Mouse (Mus musculus): ENCODE results near the gene Ppp4r3a. TPM values are rescaled to one million over a fixed set of nuclear protein-coding genes. Genes with fewer than 3 reads are reported as not detected.
"Not testable (repeated sequence)": the region's sequence is repeated elsewhere in the genome, so short reads cannot be mapped to it uniquely, and the experiment has no call there.

The Ppp4r3a gene
- total RNA-seq, 2 experiments from 2014 or later: 41.1 to 45.3 TPM

GRCm38 (mm10) chr12:101028247-101028953 is 55.1 kb downstream of the Ppp4r3a start:
- DNase-seq: peak in 1 of 2 experiments; percentile 37

GRCm38 (mm10) chr12:101027451-101028246 is 55.9 kb downstream of the Ppp4r3a start:
- DNase-seq: peak in 1 of 2 experiments; percentile 48

- peak in 1 of 2 experiments; percentile 47 for DNase-seq
Measured at GRCm38 (mm10) chr12:101026946-101027345, 56.6 kb downstream of the Ppp4r3a start.

- DNase-seq: no peak
Measured at GRCm38 (mm10) chr12:101026518-101026917, 57.0 kb downstream of the Ppp4r3a start.

GRCm38 (mm10) chr12:101026025-101026424 is 57.5 kb downstream of the Ppp4r3a start:
- DNase-seq: no peak

- DNase-seq: no peak
Measured at GRCm38 (mm10) chr12:101025379-101025778, 58.1 kb downstream of the Ppp4r3a start.

- DNase-seq: no peak
Measured at GRCm38 (mm10) chr12:101024824-101025223, 58.7 kb downstream of the Ppp4r3a start.

GRCm38 (mm10) chr12:101023143-101023542 is 60.4 kb downstream of the Ppp4r3a start:
- no peak for DNase-seq

- DNase-seq: no peak
Measured at GRCm38 (mm10) chr12:101022353-101022752, 61.1 kb downstream of the Ppp4r3a start.

GRCm38 (mm10) chr12:101021484-101022226 is 61.8 kb downstream of the Ppp4r3a start:
- DNase-seq: no peak

GRCm38 (mm10) chr12:101020210-101021015 is 63.1 kb downstream of the Ppp4r3a start:
- no peak for DNase-seq

GRCm38 (mm10) chr12:101019443-101019842 is 64.1 kb downstream of the Ppp4r3a start:
- no peak for DNase-seq

- DNase-seq: no peak
Measured at GRCm38 (mm10) chr12:101019031-101019430, 64.5 kb downstream of the Ppp4r3a start.

- DNase-seq: no peak
Measured at GRCm38 (mm10) chr12:101017971-101018371, 65.5 kb downstream of the Ppp4r3a start.

GRCm38 (mm10) chr12:101016412-101016928 is 67.0 kb downstream of the Ppp4r3a start:
- DNase-seq: no peak

- DNase-seq: no peak
Measured at GRCm38 (mm10) chr12:101015926-101016325, 67.6 kb downstream of the Ppp4r3a start.

GRCm38 (mm10) chr12:101015165-101015560 is 68.3 kb downstream of the Ppp4r3a start:
- DNase-seq: no peak

- no peak for DNase-seq
Measured at GRCm38 (mm10) chr12:101014549-101015164, 68.8 kb downstream of the Ppp4r3a start.

GRCm38 (mm10) chr12:101013668-101014067 is 69.8 kb downstream of the Ppp4r3a start:
- DNase-seq: not testable (repeated sequence)

GRCm38 (mm10) chr12:101013078-101013665 is 70.3 kb downstream of the Ppp4r3a start:
- no peak for DNase-seq
